Mouse (Mus musculus) C2C12 (cell line): ENCODE results near the gene Rpgrip1. TPM values are rescaled to one million over a fixed set of nuclear protein-coding genes. Genes with fewer than 3 reads are reported as not detected.

Experiments
- H3K27me3 ChIP-seq: one replicate; pipeline ENCODE4 v1.6.1; 2011; ENCODE audit not compliant: control insufficient read depth, insufficient read depth, insufficient read length
- H3K36me3 ChIP-seq: one replicate; pipeline ENCODE4 v1.6.1; 2011; ENCODE audit not compliant: control insufficient read depth, insufficient read depth
- H3K4me3 ChIP-seq: one replicate; pipeline ENCODE4 v1.5.1; 2011; ENCODE audit warnings: mild to moderate bottlenecking, control low read depth; ENCODE audit not compliant: poor library complexity, insufficient read depth, severe bottlenecking
- H3K79me2 ChIP-seq: one replicate; pipeline ENCODE4 v1.6.1; 2011; ENCODE audit not compliant: control insufficient read depth, insufficient read depth
- H3K79me3 ChIP-seq: one replicate; pipeline ENCODE4 v1.6.1; 2011; ENCODE audit warnings: low read depth, control low read depth
- H3ac ChIP-seq: one replicate; pipeline ENCODE3; 2011; ENCODE audit warnings: low read depth; ENCODE audit not compliant: control insufficient read depth, insufficient read length
- CEBPB ChIP-seq: IDR thresholded peaks from one replicate; pipeline ENCODE4 v1.6.1; 2011; ENCODE audit warnings: low read depth, mild to moderate bottlenecking, control low read depth, moderate library complexity
- CTCF ChIP-seq: IDR thresholded peaks from one replicate; pipeline ENCODE4 v1.5.1; 2011; ENCODE audit not compliant: control insufficient read depth, insufficient read depth, insufficient read length
- FOSL1 ChIP-seq: IDR thresholded peaks from one replicate; pipeline ENCODE4 v1.8.0; 2011; ENCODE audit warnings: mild to moderate bottlenecking, low read length; ENCODE audit not compliant: poor library complexity, insufficient read depth, severe bottlenecking
- MAX ChIP-seq: IDR thresholded peaks from one replicate; pipeline ENCODE4 v1.6.1; 2011; ENCODE audit warnings: mild to moderate bottlenecking, control low read depth
- MYOD1 ChIP-seq: IDR thresholded peaks from one replicate; pipeline ENCODE4 v1.6.1; 2011; ENCODE audit warnings: low read depth; ENCODE audit not compliant: control insufficient read depth, insufficient read length
- MYOG ChIP-seq: IDR thresholded peaks from one replicate; pipeline ENCODE4 v1.6.1; 2011; ENCODE audit not compliant: control insufficient read depth, insufficient read length; ENCODE audit errors: extremely low read depth
- USF1 ChIP-seq: IDR thresholded peaks from one replicate; pipeline ENCODE4 v1.6.1; 2011; ENCODE audit warnings: low read depth, mild to moderate bottlenecking, control low read depth, moderate library complexity
- long read RNA-seq, 2 experiments: library from polyadenylated mRNA; unstranded; transcript quantifications; one replicate each; pipeline ENCODE4 v2.0.0; 2019 to 2020
- polyA plus RNA-seq: library from polyadenylated mRNA; unstranded; fragments of >200 nt; fragmentation: generic; extraction: Trizol; gene quantifications from one replicate; pipeline ENCODE4 v1.2.1, GENCODE M21; 2012; ENCODE audit warnings: missing spikeins

The Rpgrip1 gene
- polyA plus RNA-seq: 2.4 TPM
- long read RNA-seq, experiment 1: 0 reads
- long read RNA-seq, experiment 2: 0 reads

- H3K79me3 ChIP-seq: no peaks in the 10 kb centered on the region
- TF ChIP-seq USF1: no peak
- TF ChIP-seq MYOD1: no peak
- no peak for TF ChIP-seq CTCF
- no peak for TF ChIP-seq CEBPB
- no peak for TF ChIP-seq MAX
- no peak for TF ChIP-seq FOSL1
- TF ChIP-seq MYOG: no peak
- H3K79me2 ChIP-seq: no peaks in the 10 kb centered on the region
- H3K4me3 ChIP-seq: no peak within 1 kb of the TSS
- no peaks in the 10 kb centered on the region for H3K36me3 ChIP-seq
- peaks cover 3% of the 10 kb centered on the region for H3K27me3 ChIP-seq
- no peak within 1 kb of the TSS for H3ac ChIP-seq
These were observed at the start of gene Rpgrip1 for GRCm38 (mm10) chr14:52110346-52110745. Rpgrip1 (plus strand) TSS chr14:52110704.

GRCm38 (mm10) chr14:52060800-52061199, 49.7 kb upstream of the Rpgrip1 start:
- no peak overlapping the region for H3K4me3 ChIP-seq
- H3K79me2 ChIP-seq: no peaks in the 10 kb centered on the region
- no peak for TF ChIP-seq CTCF
- no peak for TF ChIP-seq FOSL1
- no peak for TF ChIP-seq MYOD1
- no peaks in the 10 kb centered on the region for H3K36me3 ChIP-seq
- H3ac ChIP-seq: no peak overlapping the region
- H3K79me3 ChIP-seq: no peaks in the 10 kb centered on the region
- peaks cover 10% of the 10 kb centered on the region for H3K27me3 ChIP-seq

- TF ChIP-seq MAX (no peak), MYOG (no peak)
These were observed 48.7 kb upstream of the Rpgrip1 start for GRCm38 (mm10) chr14:52061798-52062197.

GRCm38 (mm10) chr14:52066135-52066534, 44.4 kb upstream of the Rpgrip1 start:
- Histone ChIP-seq H3K36me3 (peaks cover 1% of the 10 kb centered on the region), H3K4me3 (no peak overlapping the region), H3K79me2 (no peaks in the 10 kb centered on the region), H3K27me3 (peaks cover 10% of the 10 kb centered on the region), H3ac (no peak overlapping the region), H3K79me3 (no peaks in the 10 kb centered on the region)
- no peak for TF ChIP-seq MYOD1
- TF ChIP-seq FOSL1: no peak
- TF ChIP-seq CEBPB: no peak
- TF ChIP-seq USF1: no peak
- TF ChIP-seq CTCF: no peak
- no peak for TF ChIP-seq MYOG
- no peak for TF ChIP-seq MAX

More at GRCm38 (mm10) chr14:52061798-52062197, 48.7 kb upstream of the Rpgrip1 start:
- Histone ChIP-seq H3K27me3 (peaks cover 10% of the 10 kb centered on the region), H3K36me3 (no peaks in the 10 kb centered on the region), H3K79me3 (no peaks in the 10 kb centered on the region), H3K79me2 (no peaks in the 10 kb centered on the region), H3K4me3 (no peak overlapping the region), H3ac (no peak overlapping the region)

GRCm38 (mm10) chr14:52071599-52072137, 38.8 kb upstream of the Rpgrip1 start:
- no peaks in the 10 kb centered on the region for H3K79me3 ChIP-seq
- H3K79me2 ChIP-seq: no peaks in the 10 kb centered on the region
- TF ChIP-seq CEBPB (no peak), FOSL1 (no peak), CTCF (no peak), MYOG (no peak), MAX (no peak), MYOD1 (no peak), USF1 (no peak)
- no peak overlapping the region for H3ac ChIP-seq
- H3K4me3 ChIP-seq: no peak overlapping the region
- H3K36me3 ChIP-seq: peaks cover 53% of the 10 kb centered on the region
- H3K27me3 ChIP-seq: no peaks in the 10 kb centered on the region

- Histone ChIP-seq H3K36me3 (peaks cover 85% of the 10 kb centered on the region), H3K27me3 (no peaks in the 10 kb centered on the region), H3K4me3 (no peak overlapping the region), H3K79me2 (peaks cover 69% of the 10 kb centered on the region), H3K79me3 (peaks cover 45% of the 10 kb centered on the region), H3ac (no peak overlapping the region)
- TF ChIP-seq CTCF (no peak), MYOD1 (no peak), MAX (no peak), FOSL1 (no peak), CEBPB (no peak), MYOG (no peak), USF1 (no peak)
These were observed 27.4 kb upstream of the Rpgrip1 start for GRCm38 (mm10) chr14:52083083-52083482.
